Mouse (Mus musculus): ENCODE measurements around the gene Gdf10. TPM values are rescaled to one million over a fixed set of nuclear protein-coding genes. Genes with fewer than 3 reads are reported as not detected.

Gdf10 gene
- polyA plus RNA-seq, 1 experiment = not detected

DNA sequence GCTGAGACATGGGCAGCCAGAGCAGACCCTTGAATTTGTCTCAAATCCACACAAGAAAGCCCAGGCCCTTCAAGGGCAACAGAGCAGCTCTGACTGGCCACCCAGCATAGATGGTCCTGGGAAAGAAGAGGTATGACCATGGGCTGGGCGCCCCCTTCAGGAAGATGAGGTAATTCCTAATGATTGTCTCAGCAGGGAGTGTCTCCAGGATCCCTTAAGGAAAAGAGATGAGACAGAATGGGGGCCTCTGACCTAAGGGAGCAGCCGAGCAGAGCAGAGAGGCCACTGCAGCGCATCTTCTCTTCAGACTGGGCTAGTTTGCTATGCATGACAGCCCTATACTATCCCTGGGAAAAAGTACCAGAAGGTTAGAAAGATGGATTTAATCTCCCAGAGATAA, 9.7 kb upstream of the Gdf10 start:
- peaks cover 9% of the 10 kb centered on the region for H3K27me3 ChIP-seq (ENCODE audit: control insufficient read depth, insufficient read depth, insufficient read length)
- no peaks in the 10 kb centered on the region for H3K36me3 ChIP-seq (ENCODE audit: control insufficient read depth, insufficient read depth)
- no peaks in the 10 kb centered on the region for H3K79me2 ChIP-seq (ENCODE audit: control insufficient read depth, insufficient read depth)
- no peak overlapping the region for H3K4me2 ChIP-seq (ENCODE audit: low read depth)
- H3K4me3 ChIP-seq = no peak overlapping the region
- no peak overlapping the region for H3ac ChIP-seq (ENCODE audit: control insufficient read depth, insufficient read length)
- TF ChIP-seq E2F4 (IDR thresholded peaks at IDR 0.05; ENCODE audit: insufficient read depth) = no peak
- no peak for TF ChIP-seq CEBPB (IDR thresholded peaks at IDR 0.05; ENCODE audit: insufficient read depth, poor library complexity, severe bottlenecking)
- no peak for TF ChIP-seq MYOD1 (IDR thresholded peaks at IDR 0.05; ENCODE audit: control insufficient read depth in 1 of 3, insufficient read length in 2 of 3, low read depth in 2 of 3)
- TF ChIP-seq REST (IDR thresholded peaks at IDR 0.05; ENCODE audit: insufficient read depth, insufficient read length) = no peak
- TF ChIP-seq TCF3 (IDR thresholded peaks at IDR 0.05; ENCODE audit: insufficient read length, low read depth) = no peak
- no peak for TF ChIP-seq USF1 (IDR thresholded peaks at IDR 0.05; ENCODE audit: low read depth)
- TF ChIP-seq MYOG (IDR thresholded peaks at IDR 0.05; ENCODE audit: control insufficient read depth in 1 of 3, insufficient read depth in 1 of 3, insufficient read length in 2 of 3, low read depth in 2 of 3) = no peak
- no peak for TF ChIP-seq SRF (IDR thresholded peaks at IDR 0.05; ENCODE audit: control insufficient read depth, insufficient read length, low read depth)
- TF ChIP-seq POLR2A (IDR thresholded peaks at IDR 0.05; ENCODE audit: insufficient read length, low read depth) = no peak
- no peak for TF ChIP-seq POLR2AphosphoS2 (IDR thresholded peaks at IDR 0.05; ENCODE audit: insufficient read length, low read depth)
- TF ChIP-seq MAX (IDR thresholded peaks at IDR 0.05; ENCODE audit: low read depth) = no peak
- TF ChIP-seq TCF12 (IDR thresholded peaks at IDR 0.05; ENCODE audit: insufficient read depth, poor library complexity, severe bottlenecking) = no peak

GRCm38 (mm10) chr14:33914206-33914605, 9.2 kb upstream of the Gdf10 start:
- H3K4me2 ChIP-seq (ENCODE audit: low read depth) = no peak overlapping the region
- no peaks in the 10 kb centered on the region for H3K79me2 ChIP-seq (ENCODE audit: control insufficient read depth, insufficient read depth)
- H3K4me3 ChIP-seq = no peak overlapping the region
- TF ChIP-seq CEBPB (IDR thresholded peaks at IDR 0.05; ENCODE audit: insufficient read depth, poor library complexity, severe bottlenecking) (no peak), POLR2A (IDR thresholded peaks at IDR 0.05; ENCODE audit: insufficient read length, low read depth) (no peak), SRF (IDR thresholded peaks at IDR 0.05; ENCODE audit: control insufficient read depth, insufficient read length, low read depth) (no peak), TCF3 (IDR thresholded peaks at IDR 0.05; ENCODE audit: insufficient read length, low read depth) (no peak), MYOD1 (IDR thresholded peaks at IDR 0.05; ENCODE audit: control insufficient read depth in 1 of 3, insufficient read length in 2 of 3, low read depth in 2 of 3) (no peak), E2F4 (IDR thresholded peaks at IDR 0.05; ENCODE audit: insufficient read depth) (no peak), MYOG (IDR thresholded peaks at IDR 0.05; ENCODE audit: control insufficient read depth in 1 of 3, insufficient read depth in 1 of 3, insufficient read length in 2 of 3, low read depth in 2 of 3) (no peak), MAX (IDR thresholded peaks at IDR 0.05; ENCODE audit: low read depth) (no peak)
- H3K27me3 ChIP-seq (ENCODE audit: control insufficient read depth, insufficient read depth, insufficient read length) = peaks cover 10% of the 10 kb centered on the region
- no peak overlapping the region for H3ac ChIP-seq (ENCODE audit: control insufficient read depth, insufficient read length)
- H3K36me3 ChIP-seq (ENCODE audit: control insufficient read depth, insufficient read depth) = no peaks in the 10 kb centered on the region

- Histone ChIP-seq H3ac (ENCODE audit: control insufficient read depth, insufficient read length) (no peak overlapping the region), H3K79me2 (ENCODE audit: control insufficient read depth, insufficient read depth) (no peaks in the 10 kb centered on the region), H3K36me3 (ENCODE audit: control insufficient read depth, insufficient read depth) (no peaks in the 10 kb centered on the region), H3K4me2 (ENCODE audit: low read depth) (no peak overlapping the region), H3K27me3 (ENCODE audit: control insufficient read depth, insufficient read depth, insufficient read length) (peaks cover 39% of the 10 kb centered on the region), H3K4me3 (no peak overlapping the region)
- TF ChIP-seq MYOD1 (IDR thresholded peaks at IDR 0.05; ENCODE audit: control insufficient read depth in 1 of 3, insufficient read length in 2 of 3, low read depth in 2 of 3) (no peak), MAX (IDR thresholded peaks at IDR 0.05; ENCODE audit: low read depth) (no peak), TCF3 (IDR thresholded peaks at IDR 0.05; ENCODE audit: insufficient read length, low read depth) (no peak), POLR2A (IDR thresholded peaks at IDR 0.05; ENCODE audit: insufficient read length, low read depth) (no peak), USF1 (IDR thresholded peaks at IDR 0.05; ENCODE audit: low read depth) (no peak), CEBPB (IDR thresholded peaks at IDR 0.05; ENCODE audit: insufficient read depth, poor library complexity, severe bottlenecking) (no peak), SRF (IDR thresholded peaks at IDR 0.05; ENCODE audit: control insufficient read depth, insufficient read length, low read depth) (no peak), POLR2AphosphoS2 (IDR thresholded peaks at IDR 0.05; ENCODE audit: insufficient read length, low read depth) (no peak), TCF12 (IDR thresholded peaks at IDR 0.05; ENCODE audit: insufficient read depth, poor library complexity, severe bottlenecking) (no peak), E2F4 (IDR thresholded peaks at IDR 0.05; ENCODE audit: insufficient read depth) (no peak), REST (IDR thresholded peaks at IDR 0.05; ENCODE audit: insufficient read depth, insufficient read length) (no peak)
These were observed 2.4 kb upstream of the Gdf10 start for GRCm38 (mm10) chr14:33920727-33921559.

- Histone ChIP-seq H3K79me2 (ENCODE audit: control insufficient read depth, insufficient read depth) (no peaks in the 10 kb centered on the region), H3K4me2 (ENCODE audit: low read depth) (no peak overlapping the region), H3ac (ENCODE audit: control insufficient read depth, insufficient read length) (no peak overlapping the region), H3K36me3 (ENCODE audit: control insufficient read depth, insufficient read depth) (no peaks in the 10 kb centered on the region), H3K27me3 (ENCODE audit: control insufficient read depth, insufficient read depth, insufficient read length) (peaks cover 50% of the 10 kb centered on the region), H3K4me3 (no peak overlapping the region)
- TF ChIP-seq E2F4 (IDR thresholded peaks at IDR 0.05; ENCODE audit: insufficient read depth) = no peak
These were observed 618 bp upstream of the Gdf10 start for GRCm38 (mm10) chr14:33922771-33923167.

- Histone ChIP-seq H3K27me3 (ENCODE audit: control insufficient read depth, insufficient read depth, insufficient read length) (peaks cover 23% of the 10 kb centered on the region), H3K36me3 (ENCODE audit: control insufficient read depth, insufficient read depth) (no peaks in the 10 kb centered on the region), H3K4me2 (ENCODE audit: low read depth) (no peak overlapping the region), H3K4me3 (no peak overlapping the region), H3K79me2 (ENCODE audit: control insufficient read depth, insufficient read depth) (no peaks in the 10 kb centered on the region), H3ac (ENCODE audit: control insufficient read depth, insufficient read length) (no peak overlapping the region)
- no peak for TF ChIP-seq E2F4 (IDR thresholded peaks at IDR 0.05; ENCODE audit: insufficient read depth)
- TF ChIP-seq POLR2AphosphoS2 (IDR thresholded peaks at IDR 0.05; ENCODE audit: insufficient read length, low read depth) = no peak
- no peak for TF ChIP-seq POLR2A (IDR thresholded peaks at IDR 0.05; ENCODE audit: insufficient read length, low read depth)
- TF ChIP-seq MYOD1 (IDR thresholded peaks at IDR 0.05; ENCODE audit: control insufficient read depth in 1 of 3, insufficient read length in 2 of 3, low read depth in 2 of 3) = no peak
- no peak for TF ChIP-seq CEBPB (IDR thresholded peaks at IDR 0.05; ENCODE audit: insufficient read depth, poor library complexity, severe bottlenecking)
- TF ChIP-seq SRF (IDR thresholded peaks at IDR 0.05; ENCODE audit: control insufficient read depth, insufficient read length, low read depth) = no peak
- TF ChIP-seq TCF3 (IDR thresholded peaks at IDR 0.05; ENCODE audit: insufficient read length, low read depth) = no peak
- no peak for TF ChIP-seq MYOG (IDR thresholded peaks at IDR 0.05; ENCODE audit: control insufficient read depth in 1 of 3, insufficient read depth in 1 of 3, insufficient read length in 2 of 3, low read depth in 2 of 3)
- TF ChIP-seq TCF12 (IDR thresholded peaks at IDR 0.05; ENCODE audit: insufficient read depth, poor library complexity, severe bottlenecking) = no peak
- no peak for TF ChIP-seq USF1 (IDR thresholded peaks at IDR 0.05; ENCODE audit: low read depth)
- no peak for TF ChIP-seq REST (IDR thresholded peaks at IDR 0.05; ENCODE audit: insufficient read depth, insufficient read length)
- TF ChIP-seq MAX (IDR thresholded peaks at IDR 0.05; ENCODE audit: low read depth) = no peak
These were observed 8.5 kb downstream of the Gdf10 start for GRCm38 (mm10) chr14:33931853-33932252.
